Mouse (Mus musculus) adrenal gland, adult 2 months (tissue): ENCODE measurements around the gene Wdfy3. TPM values are rescaled to one million over a fixed set of nuclear protein-coding genes. Genes with fewer than 3 reads are reported as not detected.
"Not testable (repeated sequence)": the region's sequence is repeated elsewhere in the genome, so short reads cannot be mapped to it uniquely, and the experiment has no call there.

Experiments
- DNase-seq: peaks from one replicate; pipeline ENCODE4 v3.0.0; 2021
- long read RNA-seq: library from polyadenylated mRNA; stranded (forward); transcript quantifications from one replicate; pipeline ENCODE4 v2.0.0, GENCODE M21; 2021
- polyA plus RNA-seq: library from polyadenylated mRNA; depleted of rRNA; stranded (reverse); fragments of >200 nt; gene quantifications from 2 replicates; pipeline ENCODE4 v1.2.3, GENCODE M21; 2012; rRNA removed
- total RNA-seq, 2 experiments: library from RNA; stranded (reverse); gene quantifications; 2 replicates each; pipeline ENCODE4 v1.2.3; 2021

The Wdfy3 gene
- total RNA-seq, result 10 to 100 TPM; 34.8 to 42.0 TPM
- 22.5 and 25.1 TPM in 2 replicates for polyA plus RNA-seq
- long read RNA-seq, result 0 reads

- peak; percentile 95 for DNase-seq
These were observed at the start of gene Wdfy3 for GRCm38 (mm10) chr5:102069767-102070413. Gene Wdfy3, minus strand, starts transcription at chr5:102069921.

GRCm38 (mm10) chr5:102113009-102113408, 43.3 kb upstream of the Wdfy3 start:
- DNase-seq, result peak; percentile 56

GRCm38 (mm10) chr5:102112034-102112433, 42.3 kb upstream of the Wdfy3 start:
- no peak for DNase-seq

GRCm38 (mm10) chr5:102110031-102110430, 40.3 kb upstream of the Wdfy3 start:
- DNase-seq, result peak; percentile 21

- no peak for DNase-seq
These were observed 36.2 kb upstream of the Wdfy3 start for GRCm38 (mm10) chr5:102105919-102106318.

- not testable (repeated sequence) for DNase-seq
These were observed 32.1 kb upstream of the Wdfy3 start for GRCm38 (mm10) chr5:102101815-102102214.

- no peak for DNase-seq
These were observed 30.8 kb upstream of the Wdfy3 start for GRCm38 (mm10) chr5:102100246-102101241.

- DNase-seq, result no peak
These were observed 25.9 kb upstream of the Wdfy3 start for GRCm38 (mm10) chr5:102095576-102095975.

- no peak for DNase-seq
These were observed 21.0 kb upstream of the Wdfy3 start for GRCm38 (mm10) chr5:102090686-102091085.

- DNase-seq, result no peak
These were observed 15.3 kb upstream of the Wdfy3 start for GRCm38 (mm10) chr5:102084737-102085705.

GRCm38 (mm10) chr5:102074086-102074485, 4.4 kb upstream of the Wdfy3 start:
- DNase-seq, result peak; percentile 45

- DNase-seq, result no peak
These were observed 2.3 kb upstream of the Wdfy3 start for GRCm38 (mm10) chr5:102072057-102072456.

- no peak for DNase-seq
These were observed 1.5 kb upstream of the Wdfy3 start for GRCm38 (mm10) chr5:102071241-102071640.

GRCm38 (mm10) chr5:102070788-102071187, 1.1 kb upstream of the Wdfy3 start:
- no peak for DNase-seq

GRCm38 (mm10) chr5:102070414-102070768, 670 bp upstream of the Wdfy3 start:
- peak; percentile 52 for DNase-seq

GRCm38 (mm10) chr5:102069051-102069766, 512 bp downstream of the Wdfy3 start:
- peak; percentile 84 for DNase-seq

- no peak for DNase-seq
These were observed 3.3 kb downstream of the Wdfy3 start for GRCm38 (mm10) chr5:102066458-102066857.

- DNase-seq, result no peak
These were observed 6.5 kb downstream of the Wdfy3 start for GRCm38 (mm10) chr5:102063013-102063752.

- no peak for DNase-seq
These were observed 7.9 kb downstream of the Wdfy3 start for GRCm38 (mm10) chr5:102061816-102062215.

- no peak for DNase-seq
These were observed 13.8 kb downstream of the Wdfy3 start for GRCm38 (mm10) chr5:102055946-102056345.
